Mouse (Mus musculus): ENCODE data around the gene Atg2b. TPM values are rescaled to one million over a fixed set of nuclear protein-coding genes. Genes with fewer than 3 reads are reported as not detected.

Atg2b gene
- polyA plus RNA-seq, 1 experiment from 2014 or later, result 28.7 TPM

DNA sequence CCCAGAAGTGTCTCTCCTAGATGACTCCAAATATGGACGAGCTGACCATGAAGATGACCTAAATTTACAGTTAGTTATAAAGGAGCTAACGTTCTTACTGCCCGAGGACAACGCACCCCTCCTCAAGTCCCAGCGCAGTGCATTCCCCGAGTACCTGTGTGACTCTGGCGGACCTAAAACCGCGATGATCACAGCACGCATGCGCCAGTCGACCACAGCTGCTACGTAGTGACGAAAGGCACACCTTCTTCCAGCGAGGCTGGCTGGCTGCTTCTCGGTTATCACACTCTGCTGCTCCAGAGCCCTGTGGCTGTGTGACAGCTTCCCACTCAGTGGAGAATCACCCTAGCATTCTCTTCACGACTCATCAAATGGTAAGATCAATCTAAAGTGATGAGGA lies 33.6 kb upstream of the Atg2b start:
- in situ Hi-C loops (cut with MboI; ENCODE audit: low pct_unique_long_range_greater_than_20kb), result no loop called here
- POLR2A ChIA-PET, result no interaction called here
- ATAC-seq (no peak), DNase-seq (ENCODE audit: low read depth, low spot score) (no peak)
- CTCF ChIA-PET, result no interaction called here
- no peaks in the 10 kb centered on the region for H3K27me3 ChIP-seq
- TF ChIP-seq CTCF (IDR thresholded peaks at IDR 0.05), result no peak

DNA sequence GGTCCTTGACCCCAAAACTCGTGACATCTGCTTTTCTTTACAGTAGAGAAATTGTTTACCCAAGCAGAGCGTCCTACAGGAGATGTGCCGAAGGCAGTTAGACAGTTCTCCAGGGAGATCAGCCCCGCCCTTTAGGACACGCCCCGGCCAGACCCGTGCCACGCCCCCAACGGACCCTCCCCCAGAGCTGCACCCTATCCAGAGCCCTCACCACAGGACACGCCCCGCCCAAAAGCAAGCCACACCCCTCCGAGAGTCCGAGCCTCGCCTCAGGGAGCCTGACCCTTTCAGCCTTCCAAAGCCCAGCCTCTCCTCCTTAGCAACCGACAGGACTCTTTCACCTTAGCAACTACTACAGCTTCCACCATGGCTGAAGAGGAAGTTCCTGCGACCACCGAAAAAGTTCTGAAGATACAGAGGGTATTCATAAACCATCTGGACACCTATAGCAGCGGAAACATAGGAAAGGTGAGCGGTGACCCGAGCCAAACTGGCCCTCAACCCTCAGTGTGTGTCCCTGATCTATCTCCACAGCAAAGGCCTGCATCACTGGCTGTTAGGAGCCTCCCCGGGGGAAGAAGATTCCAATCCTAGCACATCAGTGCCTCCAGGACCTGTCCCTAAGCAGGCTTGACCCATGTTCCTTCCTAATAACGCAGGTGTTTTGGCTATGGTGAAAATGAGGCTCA lies 20.9 kb upstream of the Atg2b start, which contains the start of gene Ak7:
Ak7 (plus strand) TSS at position 178 of the 689 bp plus-strand sequence.
- POLR2A ChIA-PET, result no interaction called here
- ATAC-seq (no peak), DNase-seq (ENCODE audit: low read depth, low spot score) (no peak)
- CTCF ChIA-PET, result no interaction called here
- in situ Hi-C loops (cut with MboI; ENCODE audit: low pct_unique_long_range_greater_than_20kb), result no loop called here
- no peak for TF ChIP-seq CTCF (IDR thresholded peaks at IDR 0.05)
- no peaks in the 10 kb centered on the region for H3K27me3 ChIP-seq

DNA sequence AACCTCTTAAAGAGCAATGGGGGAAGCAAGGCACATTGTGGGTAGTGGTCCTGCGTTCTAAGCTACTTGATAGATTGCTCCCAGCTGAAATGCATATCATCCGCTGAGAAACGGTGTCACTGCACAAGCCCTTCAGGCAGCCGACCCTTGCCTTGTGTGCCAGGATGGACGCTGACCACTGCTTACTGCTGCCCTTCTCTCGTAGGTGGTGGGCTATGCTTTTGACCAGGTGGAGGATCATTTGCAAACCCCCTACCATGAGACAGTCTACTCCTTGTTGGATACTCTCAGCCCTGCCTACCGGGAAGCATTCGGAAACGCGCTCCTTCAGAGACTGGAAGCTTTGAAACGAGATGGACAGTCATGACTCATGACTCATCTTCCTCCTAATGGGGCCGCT lies 15.4 kb upstream of the Atg2b start:
- in situ Hi-C loops (cut with MboI; ENCODE audit: low pct_unique_long_range_greater_than_20kb), result no loop called here
- CTCF ChIA-PET, result no interaction called here
- DNase-seq (ENCODE audit: low read depth, low spot score) (no peak), ATAC-seq (no peak)
- TF ChIP-seq CTCF (IDR thresholded peaks at IDR 0.05), result no peak
- POLR2A ChIA-PET, result no interaction called here
- no peaks in the 10 kb centered on the region for H3K27me3 ChIP-seq

DNA sequence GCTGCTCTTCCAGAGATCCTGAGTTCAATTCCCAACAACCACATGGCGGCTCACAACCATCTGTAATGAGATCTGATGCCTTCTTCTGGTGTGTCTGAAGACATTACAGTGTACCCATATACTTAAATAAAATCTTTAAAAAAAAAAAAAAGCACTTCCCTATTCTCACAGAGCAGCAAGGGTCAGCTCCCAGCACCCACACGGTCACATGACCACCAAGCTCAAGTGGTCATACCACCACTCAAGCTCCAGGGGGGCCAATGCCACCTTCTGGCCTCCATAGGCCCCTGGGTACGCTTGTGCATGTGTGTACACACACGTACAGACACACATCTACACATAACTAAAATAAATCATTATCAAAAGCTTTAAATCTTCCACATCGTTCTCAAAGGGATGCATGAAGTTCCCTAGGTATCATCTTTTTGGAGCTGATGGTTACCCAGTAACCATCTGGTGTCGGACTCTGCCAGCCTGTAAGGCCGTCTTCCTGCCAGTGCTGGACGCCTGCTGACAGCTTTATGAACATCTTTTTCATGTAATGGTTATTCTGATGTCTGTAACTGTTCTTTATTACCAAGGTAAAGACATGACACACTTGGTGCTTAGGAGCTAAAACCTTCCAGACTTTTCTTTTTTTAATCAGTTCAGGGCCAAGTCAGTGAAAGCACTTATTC lies 12.2 kb upstream of the Atg2b start:
- ChIA-PET POLR2A (no interaction called here), CTCF (no interaction called here)
- in situ Hi-C loops (cut with MboI; ENCODE audit: low pct_unique_long_range_greater_than_20kb), result no loop called here
- ATAC-seq (no peak), DNase-seq (ENCODE audit: low read depth, low spot score) (no peak)
- H3K27me3 ChIP-seq, result no peaks in the 10 kb centered on the region
- TF ChIP-seq CTCF (IDR thresholded peaks at IDR 0.05), result no peak

DNA sequence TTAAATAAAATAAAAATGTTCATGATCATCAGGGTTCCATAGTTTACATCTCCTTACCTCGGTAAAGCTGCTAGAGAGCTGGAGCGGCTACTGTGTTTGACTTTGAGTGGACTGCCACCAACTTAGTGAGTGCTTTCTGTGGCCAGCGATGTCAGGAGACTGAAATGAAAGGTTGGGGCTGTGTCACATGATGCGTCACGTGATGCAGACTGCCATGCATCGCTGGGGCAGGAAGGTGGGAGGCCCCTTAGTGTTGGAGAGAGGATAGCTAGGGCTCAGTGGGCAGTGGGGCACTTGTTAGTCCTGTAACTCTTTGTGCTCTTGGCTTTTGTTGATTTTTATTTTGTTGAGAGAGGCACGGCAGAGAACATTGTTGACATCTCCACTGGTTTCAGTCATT lies 10.8 kb upstream of the Atg2b start:
- CTCF ChIA-PET, result no interaction called here
- no peak for DNase-seq (ENCODE audit: low read depth, low spot score)
- in situ Hi-C loops (cut with MboI; ENCODE audit: low pct_unique_long_range_greater_than_20kb), result no loop called here
- POLR2A ChIA-PET, result no interaction called here
- no peak for TF ChIP-seq CTCF (IDR thresholded peaks at IDR 0.05)
- no peak for ATAC-seq
- H3K27me3 ChIP-seq, result no peaks in the 10 kb centered on the region

DNA sequence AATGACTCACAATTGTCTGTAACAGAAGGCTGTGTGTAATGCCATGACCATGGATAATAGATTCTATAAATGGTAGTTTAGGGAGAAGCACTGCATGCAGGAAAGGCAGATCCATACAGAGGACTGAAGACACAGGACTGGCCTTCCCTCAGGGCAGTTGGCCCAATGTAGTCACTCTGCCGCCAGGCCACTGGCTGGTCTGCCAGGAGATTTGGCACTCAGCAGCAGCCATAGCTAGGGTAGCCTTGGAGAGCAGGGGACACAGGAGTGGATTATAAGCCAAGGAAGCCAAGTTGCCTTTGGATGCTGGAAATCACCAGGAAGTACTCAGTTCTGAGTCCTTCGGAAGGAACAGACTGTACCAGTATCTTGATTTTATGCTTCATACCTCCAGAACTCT lies 9.0 kb upstream of the Atg2b start:
- DNase-seq (ENCODE audit: low read depth, low spot score) (no peak), ATAC-seq (no peak)
- CTCF ChIA-PET, result no interaction called here
- in situ Hi-C loops (cut with MboI; ENCODE audit: low pct_unique_long_range_greater_than_20kb), result no loop called here
- no peak for TF ChIP-seq CTCF (IDR thresholded peaks at IDR 0.05)
- no peaks in the 10 kb centered on the region for H3K27me3 ChIP-seq
- POLR2A ChIA-PET, result no interaction called here

DNA sequence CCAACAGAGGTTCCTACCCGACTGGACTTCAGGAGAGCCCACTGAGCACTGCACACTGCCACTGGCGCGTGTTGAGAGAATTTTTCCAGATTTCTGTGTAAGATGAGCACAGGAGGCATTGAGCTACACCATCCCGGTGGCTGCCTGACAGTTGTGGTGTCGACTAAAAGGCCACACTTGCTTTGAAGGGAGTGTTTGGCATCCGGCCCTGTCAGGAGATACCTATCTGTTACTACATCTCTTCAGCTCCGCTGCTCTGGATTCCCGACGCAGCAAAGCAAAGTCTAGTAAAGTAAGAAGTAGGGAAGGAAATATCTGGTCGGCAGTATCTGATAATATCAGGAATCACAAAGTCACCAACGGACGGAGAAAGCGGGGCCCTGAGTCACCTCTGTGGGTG lies 4.4 kb upstream of the Atg2b start:
- DNase-seq (ENCODE audit: low read depth, low spot score), result no peak
- POLR2A ChIA-PET, result interaction anchor here (0.6 kb wide), 1 partner anchor 14 kb away, joined by 3 read pairs; no protein-coding TSS in a partner anchor
- no peak for TF ChIP-seq CTCF (IDR thresholded peaks at IDR 0.05)
- no peaks in the 10 kb centered on the region for H3K27me3 ChIP-seq
- CTCF ChIA-PET, result no interaction called here
- in situ Hi-C loops (cut with MboI; ENCODE audit: low pct_unique_long_range_greater_than_20kb), result no loop called here
- no peak for ATAC-seq

DNA sequence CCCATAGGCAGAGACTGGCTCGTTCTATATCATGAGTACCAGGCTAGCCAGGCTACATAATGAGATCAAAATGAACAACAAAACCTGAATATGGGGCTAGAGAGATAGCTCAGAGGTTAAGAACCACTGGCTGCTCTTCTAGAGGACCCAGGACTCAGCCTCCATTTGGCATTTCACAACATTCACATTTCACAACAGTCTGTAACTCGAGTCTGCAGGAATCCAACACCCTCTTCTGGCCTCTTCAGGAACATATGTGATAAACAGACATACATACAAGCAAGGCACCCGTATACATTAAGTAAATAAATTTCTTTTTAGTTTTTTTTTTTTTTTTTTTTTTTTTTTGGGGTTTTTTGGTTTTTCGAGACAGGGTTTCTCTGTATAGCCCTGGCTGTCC lies 3.5 kb upstream of the Atg2b start:
- no peak for ATAC-seq
- no peak for DNase-seq (ENCODE audit: low read depth, low spot score)
- no peak for TF ChIP-seq CTCF (IDR thresholded peaks at IDR 0.05)
- in situ Hi-C loops (cut with MboI; ENCODE audit: low pct_unique_long_range_greater_than_20kb), result no loop called here
- CTCF ChIA-PET, result no interaction called here
- H3K27me3 ChIP-seq, result no peaks in the 10 kb centered on the region
- POLR2A ChIA-PET, result interaction anchor here (0.6 kb wide), 1 partner anchor 15 kb away, joined by 3 read pairs; no protein-coding TSS in a partner anchor

DNA sequence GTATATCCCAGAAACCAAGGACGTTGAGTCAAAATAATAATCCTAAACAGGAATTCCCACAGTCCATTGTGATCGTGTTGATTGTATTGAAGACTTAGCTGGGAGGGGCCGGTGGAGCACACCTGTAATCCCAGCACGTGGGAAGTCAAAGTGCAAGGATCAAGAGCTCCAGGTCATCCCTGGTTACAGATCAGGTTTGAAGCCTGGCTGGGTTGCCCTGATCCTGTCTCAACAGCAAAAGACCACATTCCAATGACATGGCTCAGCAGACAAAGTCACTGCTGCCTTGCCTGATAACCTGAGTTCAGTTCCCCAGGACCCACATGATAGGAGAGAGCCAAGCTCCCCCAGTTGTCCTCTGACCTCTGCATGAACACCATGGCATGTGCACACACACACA lies 2.4 kb upstream of the Atg2b start:
- ChIA-PET POLR2A (no interaction called here), CTCF (no interaction called here)
- no peaks in the 10 kb centered on the region for H3K27me3 ChIP-seq
- ATAC-seq (no peak), DNase-seq (ENCODE audit: low read depth, low spot score) (no peak)
- in situ Hi-C loops (cut with MboI; ENCODE audit: low pct_unique_long_range_greater_than_20kb), result no loop called here
- TF ChIP-seq CTCF (IDR thresholded peaks at IDR 0.05), result no peak

DNA sequence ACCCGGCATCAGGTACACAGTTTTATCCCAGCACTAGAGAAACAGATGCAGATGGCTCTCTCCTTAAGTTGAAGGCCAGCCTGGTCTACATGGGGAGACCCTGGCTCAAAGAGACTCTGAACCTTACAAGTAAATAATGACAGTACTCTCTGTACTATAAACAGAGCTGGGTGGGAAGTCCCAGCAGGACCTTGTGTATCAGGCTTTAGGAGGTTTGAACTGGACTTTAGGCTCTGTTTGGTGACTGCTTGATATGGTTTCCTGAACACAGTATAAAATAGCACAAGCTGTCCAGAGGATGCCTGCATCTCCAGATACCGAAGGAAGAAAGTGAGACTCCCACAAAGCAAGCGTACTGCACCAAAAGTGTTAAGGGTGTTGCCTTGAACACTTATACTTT lies 1.8 kb upstream of the Atg2b start:
- DNase-seq (ENCODE audit: low read depth, low spot score), result no peak
- no peak for ATAC-seq
- no peaks in the 10 kb centered on the region for H3K27me3 ChIP-seq
- ChIA-PET CTCF (no interaction called here), POLR2A (no interaction called here)
- in situ Hi-C loops (cut with MboI; ENCODE audit: low pct_unique_long_range_greater_than_20kb), result no loop called here
- TF ChIP-seq CTCF (IDR thresholded peaks at IDR 0.05), result no peak

DNA sequence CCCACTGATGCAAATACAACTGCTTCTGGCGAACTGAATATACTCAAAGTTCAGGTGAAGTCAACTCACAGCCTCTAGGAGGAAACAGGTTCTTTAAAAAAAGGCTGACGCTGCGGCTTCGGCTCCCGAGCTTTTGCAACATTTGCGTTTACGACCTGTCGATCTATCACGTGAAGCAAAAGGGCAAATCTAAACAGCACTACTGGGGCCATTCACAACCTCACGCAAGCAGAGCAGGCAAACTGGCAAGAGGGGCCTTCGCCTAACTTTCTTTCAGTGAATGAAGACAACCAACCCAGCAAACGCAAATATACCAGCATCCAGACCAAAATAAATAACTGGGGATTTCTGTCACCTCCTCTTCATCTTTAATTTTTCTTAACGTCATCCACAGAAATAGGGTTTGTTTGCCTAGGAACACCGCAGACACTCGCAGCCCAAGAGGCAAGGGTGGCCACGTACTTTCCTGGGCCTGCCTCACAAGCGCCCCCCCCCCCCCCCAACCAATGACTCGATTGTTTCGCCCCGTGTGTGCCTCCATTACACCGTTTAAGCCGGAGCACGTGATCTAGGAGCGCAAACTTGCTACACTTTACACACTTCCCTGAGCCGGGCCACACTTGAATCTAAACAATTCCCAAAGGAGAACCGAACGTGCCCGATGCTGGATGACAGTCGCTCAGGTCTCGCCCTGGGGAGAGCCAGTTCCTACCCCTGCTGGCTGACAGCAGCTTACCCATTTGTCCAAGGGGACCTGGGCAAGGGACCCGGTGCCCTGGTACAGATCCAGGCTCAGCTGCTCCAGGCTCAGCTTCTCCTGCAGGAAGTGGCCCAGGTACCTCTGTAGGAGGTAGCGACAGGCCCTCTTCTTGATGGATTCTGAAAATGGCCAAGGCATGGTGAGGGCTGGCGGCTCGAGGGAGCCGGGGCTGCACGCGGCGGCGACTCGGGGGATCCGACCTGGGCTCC lies 794 bp downstream of the Atg2b start, which contains the start of gene Gskip:
Gskip (plus strand) TSS at position 897 of the 969 bp plus-strand sequence.
- ChIA-PET POLR2A (no interaction called here), CTCF (no interaction called here)
- DNase-seq (ENCODE audit: low read depth, low spot score) (no peak), ATAC-seq (peak; percentile 23)
- in situ Hi-C loops (cut with MboI; ENCODE audit: low pct_unique_long_range_greater_than_20kb), result no loop called here
- no peak for TF ChIP-seq CTCF (IDR thresholded peaks at IDR 0.05)
- H3K27me3 ChIP-seq, result no peaks in the 10 kb centered on the region
